Mouse (Mus musculus) stomach, postnatal 0 days (tissue): ENCODE data around the gene Mettl11b. TPM values are rescaled to one million over a fixed set of nuclear protein-coding genes. Genes with fewer than 3 reads are reported as not detected.

Experiments
- ATAC-seq: fragments of 200-750 bp; cut with Nextera tagmentation; 2 replicates; pipeline ENCODE4 v1.8.0; 2017; ENCODE audit not compliant: low FRiP score, low TSS enrichment
- DNase-seq: peaks from one replicate; pipeline ENCODE4 v3.0.0-alpha.2; 2016; ENCODE audit warnings: low spot score
- H3K27ac ChIP-seq: fragments of 300-500 bp; sonication (generic); replicated peaks from 2 replicates; pipeline ENCODE4 v1.5.1; 2014; ENCODE audit warnings: mild to moderate bottlenecking, control low read depth
- H3K27me3 ChIP-seq: fragments of 300-500 bp; sonication (generic); 2 replicates; pipeline ENCODE4 v1.6.1; 2014; ENCODE audit warnings: low read length; ENCODE audit not compliant: control insufficient read depth, insufficient read depth
- H3K36me3 ChIP-seq: fragments of 300-500 bp; sonication (generic); 2 replicates; pipeline ENCODE4 v1.6.1; 2014; ENCODE audit warnings: low read length, mixed read lengths; ENCODE audit not compliant: control insufficient read depth, insufficient read depth
- H3K4me1 ChIP-seq: fragments of 300-500 bp; sonication (generic); replicated peaks from 2 replicates; pipeline ENCODE4 v1.6.1; 2014; ENCODE audit warnings: antibody characterized with exemption; ENCODE audit not compliant: control insufficient read depth, insufficient read depth
- H3K4me2 ChIP-seq: fragments of 300-500 bp; sonication (generic); replicated peaks from 2 replicates; pipeline ENCODE4 v1.6.1; 2014; ENCODE audit warnings: low read depth, mild to moderate bottlenecking, control low read depth, moderate library complexity
- H3K4me3 ChIP-seq: fragments of 300-500 bp; sonication (generic); 2 replicates; pipeline ENCODE4 v1.5.1; 2014; ENCODE audit warnings: low read depth, low read length, control low read depth
- H3K9ac ChIP-seq: fragments of 300-500 bp; sonication (generic); 2 replicates; pipeline ENCODE4 v1.6.1; 2014; ENCODE audit warnings: mild to moderate bottlenecking, low read length, control low read depth, mixed read lengths
- H3K9me3 ChIP-seq: fragments of 300-500 bp; sonication (generic); 2 replicates; pipeline ENCODE4 v1.6.1; 2016; ENCODE audit warnings: low read length; ENCODE audit not compliant: control insufficient read depth
- CTCF ChIP-seq: IDR thresholded peaks from 2 replicates; pipeline ENCODE4 v1.5.1; 2016; ENCODE audit warnings: antibody characterized with exemption, low read depth, mild to moderate bottlenecking, moderate library complexity
- EP300 ChIP-seq: optimal IDR thresholded peaks from 2 replicates; pipeline ENCODE3; 2016; ENCODE audit warnings: antibody characterized with exemption
- WGBS: fragments of 180-500 bp; shearing (Covaris S2); extraction: QIAGEN DNeasy Blood & Tissue Kit; methylation state at CpG from one replicate; pipeline ENCODE4 v1.1.7; 2014; 5-methylcytosine and 5-hydroxymethylcytosine counted together
- polyA plus RNA-seq: library from polyadenylated mRNA; unstranded; fragments of >200 nt; fragmentation: Nextera tagmentation; extraction: Ambion mirVana; gene quantifications from 2 replicates; pipeline ENCODE4 v1.2.1, GENCODE M21; 2015

Mettl11b gene
- polyA plus RNA-seq, 1 experiment from 2014 or later = not detected

DNA sequence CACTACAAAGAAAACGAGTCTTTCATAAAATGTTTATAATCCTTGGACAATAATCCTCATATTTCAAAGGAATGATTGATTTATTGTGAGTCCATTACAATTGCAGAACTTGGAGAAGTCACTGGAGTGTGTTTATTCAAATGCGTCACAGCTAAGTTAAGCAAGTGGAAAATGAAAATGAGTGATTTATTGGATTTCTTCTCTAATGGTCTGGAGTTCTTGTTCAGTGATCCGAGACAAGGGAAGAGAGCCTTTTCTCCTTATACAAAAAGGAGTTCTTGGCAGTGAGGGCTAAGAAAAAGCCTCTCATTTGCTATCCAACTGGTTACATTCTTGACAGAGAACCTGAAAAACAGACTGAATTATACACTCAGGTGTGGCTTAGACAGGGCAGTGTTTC is 42.9 kb downstream of the Mettl11b start:
- 27% methylated on average over 3 of the region's 3 CpGs for WGBS
- no peak overlapping the region for H3K4me3 ChIP-seq
- H3K27ac ChIP-seq = no peak overlapping the region
- TF ChIP-seq CTCF = no peak
- TF ChIP-seq EP300 = no peak
- no peaks in the 10 kb centered on the region for H3K4me1 ChIP-seq
- H3K27me3 ChIP-seq = no peaks in the 10 kb centered on the region
- no peaks in the 10 kb centered on the region for H3K9me3 ChIP-seq
- DNase-seq (no peak), ATAC-seq (no peak)
- no peak overlapping the region for H3K4me2 ChIP-seq
- no peaks in the 10 kb centered on the region for H3K36me3 ChIP-seq
- no peak overlapping the region for H3K9ac ChIP-seq

DNA sequence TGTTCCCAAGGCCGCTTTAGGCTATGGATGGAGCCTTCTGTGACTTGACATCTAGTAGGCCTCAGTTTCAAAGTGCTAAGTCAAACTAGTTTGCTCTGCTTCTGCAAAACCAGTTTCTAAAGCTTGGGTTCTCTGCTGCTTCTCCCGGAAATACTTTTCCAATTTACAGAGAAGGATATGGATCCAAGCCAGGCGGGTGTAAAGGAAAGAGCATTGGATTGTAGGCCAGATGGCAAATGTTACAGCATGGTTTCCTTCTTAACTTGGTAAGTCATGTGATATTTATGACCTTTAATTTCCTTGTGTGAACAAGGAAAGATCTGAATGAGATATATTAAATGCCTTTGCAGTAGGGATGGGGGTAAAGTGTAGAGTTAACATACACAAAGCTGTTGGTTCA is 52.2 kb downstream of the Mettl11b start:
- Histone ChIP-seq H3K4me2 (no peak overlapping the region), H3K9me3 (no peaks in the 10 kb centered on the region), H3K4me3 (no peak overlapping the region), H3K36me3 (no peaks in the 10 kb centered on the region), H3K27ac (no peak overlapping the region), H3K4me1 (no peaks in the 10 kb centered on the region), H3K9ac (no peak overlapping the region), H3K27me3 (no peaks in the 10 kb centered on the region)
- no peak for ATAC-seq
- TF ChIP-seq EP300 = no peak
- TF ChIP-seq CTCF = no peak
- 77% methylated on average over 3 of the region's 3 CpGs for WGBS
- no peak for DNase-seq

DNA sequence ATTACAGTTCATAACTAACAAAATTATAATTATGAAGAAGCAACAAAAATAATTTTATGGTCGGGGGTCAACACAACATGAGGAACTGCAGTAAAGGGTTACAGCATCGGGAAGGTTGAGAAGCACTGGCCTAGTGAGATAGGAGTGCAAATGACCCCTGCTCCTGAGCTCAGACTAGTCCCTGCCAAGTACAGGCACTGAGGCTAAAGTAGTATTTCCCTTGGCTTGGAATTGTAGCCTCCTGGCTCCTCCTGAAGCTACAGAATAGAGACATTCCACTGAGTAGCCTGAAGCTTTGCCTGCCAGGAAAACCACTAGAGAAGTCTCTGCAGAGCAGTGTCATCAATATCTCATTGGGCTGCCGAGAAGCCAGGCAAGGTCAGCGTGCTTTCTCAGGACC is 53.7 kb downstream of the Mettl11b start:
- H3K9me3 ChIP-seq = no peaks in the 10 kb centered on the region
- no peaks in the 10 kb centered on the region for H3K4me1 ChIP-seq
- WGBS = 68% methylated on average over 4 of the region's 4 CpGs
- ATAC-seq = no peak
- no peak overlapping the region for H3K27ac ChIP-seq
- no peak overlapping the region for H3K4me3 ChIP-seq
- no peaks in the 10 kb centered on the region for H3K27me3 ChIP-seq
- DNase-seq = no peak
- H3K4me2 ChIP-seq = no peak overlapping the region
- H3K9ac ChIP-seq = no peak overlapping the region
- no peak for TF ChIP-seq CTCF
- no peak for TF ChIP-seq EP300
- no peaks in the 10 kb centered on the region for H3K36me3 ChIP-seq

DNA sequence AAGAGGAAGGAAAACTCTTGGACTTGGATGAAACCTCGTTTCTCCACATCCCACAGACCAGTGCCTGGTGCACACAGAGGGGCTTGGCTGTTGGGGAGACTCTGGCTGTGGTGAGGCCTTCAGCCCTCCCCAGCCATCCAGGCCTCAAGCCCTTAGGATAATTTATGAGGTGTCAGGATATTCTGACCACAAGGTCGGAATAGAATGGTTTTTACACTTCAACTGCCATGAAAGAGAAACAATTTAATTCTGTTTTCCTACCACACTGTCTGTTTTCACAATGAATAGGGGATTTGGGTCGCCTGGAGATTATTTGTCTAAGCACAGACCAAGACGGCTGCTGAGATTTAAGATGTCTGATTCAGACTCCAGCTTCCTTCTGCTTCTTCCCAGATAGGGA is 54.3 kb downstream of the Mettl11b start:
- DNase-seq = no peak
- Histone ChIP-seq H3K4me2 (no peak overlapping the region), H3K4me3 (no peak overlapping the region), H3K9ac (no peak overlapping the region), H3K9me3 (no peaks in the 10 kb centered on the region), H3K27me3 (no peaks in the 10 kb centered on the region), H3K4me1 (no peaks in the 10 kb centered on the region), H3K27ac (no peak overlapping the region), H3K36me3 (no peaks in the 10 kb centered on the region)
- WGBS = 25% methylated on average over 4 of the region's 4 CpGs
- TF ChIP-seq EP300 (no peak), CTCF (no peak)
- no peak for ATAC-seq

DNA sequence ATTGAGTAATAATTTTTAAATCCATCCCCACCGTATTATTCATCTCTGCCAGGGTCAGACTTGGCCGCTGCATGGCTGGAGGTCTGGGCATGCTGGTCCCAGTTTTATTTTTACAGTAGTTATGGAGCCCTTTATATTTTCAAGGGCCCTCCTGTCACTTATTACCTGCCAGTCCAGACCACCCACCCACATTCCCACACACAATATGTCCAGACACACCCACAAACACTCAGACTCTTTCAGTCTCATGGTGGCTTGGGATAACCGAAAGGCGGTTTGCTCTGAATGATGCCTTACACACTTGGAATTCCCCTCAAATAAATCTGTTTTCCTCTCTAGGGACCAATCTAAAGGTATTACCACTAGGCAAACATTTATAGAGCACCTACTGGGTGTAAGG is 55.1 kb downstream of the Mettl11b start:
- Histone ChIP-seq H3K36me3 (no peaks in the 10 kb centered on the region), H3K4me3 (no peak overlapping the region), H3K27me3 (no peaks in the 10 kb centered on the region), H3K4me2 (no peak overlapping the region), H3K27ac (no peak overlapping the region), H3K9me3 (no peaks in the 10 kb centered on the region), H3K4me1 (no peaks in the 10 kb centered on the region), H3K9ac (no peak overlapping the region)
- WGBS = 83% methylated on average over 4 of the region's 4 CpGs
- DNase-seq = no peak
- TF ChIP-seq EP300 = no peak
- TF ChIP-seq CTCF = no peak
- no peak for ATAC-seq

DNA sequence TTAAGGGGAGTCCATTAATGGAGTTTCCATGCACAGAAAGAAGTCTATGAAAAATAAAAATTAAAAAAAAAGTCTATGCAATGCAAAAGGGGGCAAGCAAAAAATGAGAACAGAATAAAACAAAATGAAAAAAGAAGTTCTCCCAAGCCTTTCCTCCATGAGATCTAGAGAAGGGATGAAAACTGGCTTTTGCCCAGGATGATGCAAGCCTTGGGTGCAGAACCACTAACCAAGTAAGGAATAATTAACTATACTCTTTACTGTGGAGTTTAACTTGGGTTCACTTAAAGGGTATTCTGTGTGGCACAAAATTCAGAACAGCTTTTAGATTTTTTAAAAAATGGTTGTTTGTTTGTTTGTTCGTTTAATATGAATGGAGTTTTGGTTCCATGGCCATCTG is 62.6 kb downstream of the Mettl11b start:
- TF ChIP-seq CTCF (no peak), EP300 (no peak)
- H3K9me3 ChIP-seq = no peaks in the 10 kb centered on the region
- 74% methylated on average over 1 of the region's 1 CpGs for WGBS
- H3K36me3 ChIP-seq = no peaks in the 10 kb centered on the region
- H3K27me3 ChIP-seq = no peaks in the 10 kb centered on the region
- H3K4me2 ChIP-seq = no peak overlapping the region
- no peak overlapping the region for H3K9ac ChIP-seq
- no peak overlapping the region for H3K27ac ChIP-seq
- no peak for ATAC-seq
- H3K4me3 ChIP-seq = no peak overlapping the region
- DNase-seq = no peak
- no peaks in the 10 kb centered on the region for H3K4me1 ChIP-seq
